Mouse (Mus musculus) inflammation-experienced regulatory T-cells, adult 6 months (primary cell): ENCODE results near the gene Csl. TPM values are rescaled to one million over a fixed set of nuclear protein-coding genes. Genes with fewer than 3 reads are reported as not detected.

Experiments
- ATAC-seq: one replicate; pipeline ENCODE4 v1.8.0; 2017
- polyA plus RNA-seq, 3 experiments: library from polyadenylated mRNA; unstranded; fragments of 100-300 nt; shearing (Covaris generic); gene quantifications; one replicate each; pipeline ENCODE4 v1.2.1; 2017

Csl gene
- polyA plus RNA-seq: not detected

- no peak for ATAC-seq
These were observed at the start of gene Csl for GRCm38 (mm10) chr10:99759558-99759957. Gene Csl (minus strand): TSS chr10:99759658.

GRCm38 (mm10) chr10:99789418-99789817 is 30.0 kb upstream of the Csl start:
- ATAC-seq: no peak

GRCm38 (mm10) chr10:99774228-99775120 is 15.0 kb upstream of the Csl start:
- no peak for ATAC-seq

- ATAC-seq: no peak
These were observed 9.3 kb downstream of the Csl start for GRCm38 (mm10) chr10:99750146-99750545.

GRCm38 (mm10) chr10:99748668-99749260 is 10.7 kb downstream of the Csl start:
- no peak for ATAC-seq

GRCm38 (mm10) chr10:99748009-99748408 is 11.4 kb downstream of the Csl start:
- ATAC-seq: no peak

- ATAC-seq: no peak
These were observed 17.7 kb downstream of the Csl start for GRCm38 (mm10) chr10:99741609-99742280.

- no peak for ATAC-seq
These were observed 46.3 kb downstream of the Csl start for GRCm38 (mm10) chr10:99713129-99713528.

- no peak for ATAC-seq
These were observed 47.9 kb downstream of the Csl start for GRCm38 (mm10) chr10:99711567-99711966.
